Mouse (Mus musculus): ENCODE results near the gene Prkar2b. TPM values are rescaled to one million over a fixed set of nuclear protein-coding genes. Genes with fewer than 3 reads are reported as not detected.

The Prkar2b gene
- 27.9 and 31.1 TPM in 2 replicates for polyA plus RNA-seq (2016; fragmentation: Nextera tagmentation; extraction: Ambion mirVana)

- Histone ChIP-seq H3K36me3 (replicated peaks) (no peaks in the 10 kb centered on the region), H3K9me3 (no peaks in the 10 kb centered on the region), H3K4me3 (peak within 1 kb of the TSS; percentile 69), H3K4me1 (peaks cover 37% of the 10 kb centered on the region), H3K27ac (peak within 1 kb of the TSS; percentile 94), H3K27me3 (ENCODE audit: poor library complexity, severe bottlenecking) (peaks cover 11% of the 10 kb centered on the region)
- DNase-seq (ENCODE audit: extremely low spot score, low spot score): peak; percentile 90
- WGBS: 2% methylated on average over 63 of the region's 64 CpGs
Measured at GRCm38 (mm10) chr12:32061090-32061930, at the start of gene Prkar2b. Gene Prkar2b (minus strand): TSS chr12:32061296.

GRCm38 (mm10) chr12:32109201-32109600, 48.1 kb upstream of the Prkar2b start:
- Histone ChIP-seq H3K36me3 (replicated peaks) (no peaks in the 10 kb centered on the region), H3K9me3 (no peaks in the 10 kb centered on the region), H3K4me3 (no peak overlapping the region), H3K4me1 (peaks cover 39% of the 10 kb centered on the region), H3K27ac (no peak overlapping the region), H3K27me3 (ENCODE audit: poor library complexity, severe bottlenecking) (no peaks in the 10 kb centered on the region)
- DNase-seq (ENCODE audit: extremely low spot score, low spot score): no peak
- WGBS: 90% methylated on average over 8 of the region's 8 CpGs

- 71% methylated on average over 4 of the region's 4 CpGs for WGBS
- no peaks in the 10 kb centered on the region for H3K36me3 ChIP-seq (replicated peaks)
- no peaks in the 10 kb centered on the region for H3K27me3 ChIP-seq (ENCODE audit: poor library complexity, severe bottlenecking)
- H3K27ac ChIP-seq: no peak overlapping the region; the same call in 1 of the 2 replicates
- no peaks in the 10 kb centered on the region for H3K9me3 ChIP-seq
- no peak overlapping the region for H3K4me3 ChIP-seq
- DNase-seq (ENCODE audit: extremely low spot score, low spot score): no peak
- H3K4me1 ChIP-seq: peaks cover 13% of the 10 kb centered on the region
Measured at GRCm38 (mm10) chr12:32104955-32105521, 43.9 kb upstream of the Prkar2b start.

GRCm38 (mm10) chr12:32104451-32104862, 43.4 kb upstream of the Prkar2b start:
- Histone ChIP-seq H3K27ac (0 out of 2 replicates have a peak overlapping the region, but pooled peaks have one; percentile 48), H3K9me3 (no peaks in the 10 kb centered on the region), H3K36me3 (replicated peaks) (no peaks in the 10 kb centered on the region), H3K27me3 (ENCODE audit: poor library complexity, severe bottlenecking) (no peaks in the 10 kb centered on the region), H3K4me3 (no peak overlapping the region), H3K4me1 (peaks cover 13% of the 10 kb centered on the region)
- WGBS: 85% methylated on average over 6 of the region's 6 CpGs
- no peak for DNase-seq (ENCODE audit: extremely low spot score, low spot score)

- WGBS: 94% methylated on average over 4 of the region's 4 CpGs
- no peak for DNase-seq (ENCODE audit: extremely low spot score, low spot score)
- Histone ChIP-seq H3K27ac (no peak overlapping the region), H3K9me3 (no peaks in the 10 kb centered on the region), H3K4me3 (no peak overlapping the region), H3K27me3 (ENCODE audit: poor library complexity, severe bottlenecking) (no peaks in the 10 kb centered on the region), H3K4me1 (peaks cover 13% of the 10 kb centered on the region), H3K36me3 (replicated peaks) (no peaks in the 10 kb centered on the region)
Measured at GRCm38 (mm10) chr12:32101306-32101705, 40.2 kb upstream of the Prkar2b start.

- H3K27me3 ChIP-seq (ENCODE audit: poor library complexity, severe bottlenecking): no peaks in the 10 kb centered on the region
- H3K4me3 ChIP-seq: no peak overlapping the region
- H3K4me1 ChIP-seq: no peaks in the 10 kb centered on the region
- no peaks in the 10 kb centered on the region for H3K9me3 ChIP-seq
- 94% methylated on average over 4 of the region's 4 CpGs for WGBS
- no peaks in the 10 kb centered on the region for H3K36me3 ChIP-seq (replicated peaks)
- no peak overlapping the region for H3K27ac ChIP-seq
- no peak for DNase-seq (ENCODE audit: extremely low spot score, low spot score)
Measured at GRCm38 (mm10) chr12:32099686-32100206, 38.6 kb upstream of the Prkar2b start.

- DNase-seq (ENCODE audit: extremely low spot score, low spot score): no peak
- 73% methylated on average over 4 of the region's 4 CpGs for WGBS
- H3K9me3 ChIP-seq: no peaks in the 10 kb centered on the region
Measured at GRCm38 (mm10) chr12:32098596-32098995, 37.5 kb upstream of the Prkar2b start.

GRCm38 (mm10) chr12:32097107-32097506, 36.0 kb upstream of the Prkar2b start:
- no peak overlapping the region for H3K4me3 ChIP-seq
- WGBS: 83% methylated on average over 1 of the region's 1 CpGs
- H3K4me1 ChIP-seq: no peaks in the 10 kb centered on the region
- no peaks in the 10 kb centered on the region for H3K27me3 ChIP-seq (ENCODE audit: poor library complexity, severe bottlenecking)
- no peak overlapping the region for H3K27ac ChIP-seq
- DNase-seq (ENCODE audit: extremely low spot score, low spot score): no peak
- H3K9me3 ChIP-seq: peaks cover 2% of the 10 kb centered on the region; the same call in 1 of the 2 replicates
- H3K36me3 ChIP-seq (replicated peaks): no peaks in the 10 kb centered on the region

More at GRCm38 (mm10) chr12:32098596-32098995, 37.5 kb upstream of the Prkar2b start:
- H3K27ac ChIP-seq: no peak overlapping the region
- H3K4me3 ChIP-seq: no peak overlapping the region
- H3K27me3 ChIP-seq (ENCODE audit: poor library complexity, severe bottlenecking): no peaks in the 10 kb centered on the region
- no peaks in the 10 kb centered on the region for H3K36me3 ChIP-seq (replicated peaks)
- no peaks in the 10 kb centered on the region for H3K4me1 ChIP-seq

- no peaks in the 10 kb centered on the region for H3K4me1 ChIP-seq
- no peak overlapping the region for H3K27ac ChIP-seq
- no peak for DNase-seq (ENCODE audit: extremely low spot score, low spot score)
- no peaks in the 10 kb centered on the region for H3K27me3 ChIP-seq (ENCODE audit: poor library complexity, severe bottlenecking)
- no peak overlapping the region for H3K4me3 ChIP-seq
- H3K9me3 ChIP-seq: peaks cover 18% of the 10 kb centered on the region
- H3K36me3 ChIP-seq (replicated peaks): no peaks in the 10 kb centered on the region
- 83% methylated on average over 1 of the region's 1 CpGs for WGBS
Measured at GRCm38 (mm10) chr12:32095164-32095563, 34.1 kb upstream of the Prkar2b start.

GRCm38 (mm10) chr12:32092452-32092851, 31.4 kb upstream of the Prkar2b start:
- Histone ChIP-seq H3K36me3 (replicated peaks) (no peaks in the 10 kb centered on the region), H3K9me3 (peaks cover 24% of the 10 kb centered on the region), H3K4me3 (no peak overlapping the region), H3K27ac (no peak overlapping the region), H3K4me1 (no peaks in the 10 kb centered on the region), H3K27me3 (ENCODE audit: poor library complexity, severe bottlenecking) (no peaks in the 10 kb centered on the region)
- no peak for DNase-seq (ENCODE audit: extremely low spot score, low spot score)
- WGBS: 87% methylated on average over 4 of the region's 4 CpGs

GRCm38 (mm10) chr12:32088566-32088965, 27.5 kb upstream of the Prkar2b start:
- H3K36me3 ChIP-seq (replicated peaks): no peaks in the 10 kb centered on the region
- H3K27me3 ChIP-seq (ENCODE audit: poor library complexity, severe bottlenecking): no peaks in the 10 kb centered on the region
- peaks cover 6% of the 10 kb centered on the region; the same call in 1 of the 2 replicates for H3K4me1 ChIP-seq
- no peak for DNase-seq (ENCODE audit: extremely low spot score, low spot score)
- H3K27ac ChIP-seq: no peak overlapping the region
- no peak overlapping the region for H3K4me3 ChIP-seq
- 87% methylated on average over 3 of the region's 3 CpGs for WGBS
- H3K9me3 ChIP-seq: peaks cover 24% of the 10 kb centered on the region

- H3K36me3 ChIP-seq (replicated peaks): no peaks in the 10 kb centered on the region
- no peak for DNase-seq (ENCODE audit: extremely low spot score, low spot score)
- H3K4me3 ChIP-seq: no peak overlapping the region
- H3K4me1 ChIP-seq: peaks cover 6% of the 10 kb centered on the region; the same call in 1 of the 2 replicates
- no peak overlapping the region for H3K27ac ChIP-seq
- peaks cover 24% of the 10 kb centered on the region for H3K9me3 ChIP-seq
- WGBS: 89% methylated on average over 8 of the region's 8 CpGs
- H3K27me3 ChIP-seq (ENCODE audit: poor library complexity, severe bottlenecking): no peaks in the 10 kb centered on the region
Measured at GRCm38 (mm10) chr12:32087339-32087738, 26.2 kb upstream of the Prkar2b start.

GRCm38 (mm10) chr12:32086874-32087273, 25.8 kb upstream of the Prkar2b start:
- Histone ChIP-seq H3K27ac (no peak overlapping the region), H3K4me1 (peaks cover 6% of the 10 kb centered on the region; the same call in 1 of the 2 replicates), H3K36me3 (replicated peaks) (no peaks in the 10 kb centered on the region), H3K9me3 (peaks cover 19% of the 10 kb centered on the region), H3K27me3 (ENCODE audit: poor library complexity, severe bottlenecking) (no peaks in the 10 kb centered on the region), H3K4me3 (no peak overlapping the region)
- no peak for DNase-seq (ENCODE audit: extremely low spot score, low spot score)
- 86% methylated on average over 3 of the region's 3 CpGs for WGBS
